Mouse (Mus musculus): ENCODE measurements at regions not wholly inside any gene's neighbourhood (a gene's known extent, or its start where the extent isn't known, plus 50 kb on each side); places are given as distances from the start of the nearest gene placed in this dataset.

GRCm38 (mm10) chr9:47404821-47405220 is 125.2 kb upstream of the Cadm1 start:
- no peak for DNase-seq

GRCm38 (mm10) chr9:47405547-47405946 is 124.4 kb upstream of the Cadm1 start:
- DNase-seq: no peak

GRCm38 (mm10) chr9:47407007-47407670 is 122.8 kb upstream of the Cadm1 start:
- DNase-seq: peak; percentile 48

GRCm38 (mm10) chr9:47408061-47408460 is 121.9 kb upstream of the Cadm1 start:
- no peak for DNase-seq

GRCm38 (mm10) chr9:47409579-47409978 is 120.4 kb upstream of the Cadm1 start:
- DNase-seq: no peak

- no peak for DNase-seq
Measured at GRCm38 (mm10) chr9:47412786-47413185, 117.2 kb upstream of the Cadm1 start.

- DNase-seq: no peak
Measured at GRCm38 (mm10) chr9:47414350-47414988, 115.5 kb upstream of the Cadm1 start.

GRCm38 (mm10) chr9:47422151-47422599 is 107.8 kb upstream of the Cadm1 start:
- no peak for DNase-seq

- DNase-seq: peak; percentile 24
Measured at GRCm38 (mm10) chr9:47422741-47423461, 107.1 kb upstream of the Cadm1 start.

- DNase-seq: no peak
Measured at GRCm38 (mm10) chr9:47423462-47423832, 106.5 kb upstream of the Cadm1 start.

- DNase-seq: no peak
Measured at GRCm38 (mm10) chr9:47424191-47424590, 105.8 kb upstream of the Cadm1 start.

- DNase-seq: no peak
Measured at GRCm38 (mm10) chr9:47426712-47427111, 103.3 kb upstream of the Cadm1 start.

GRCm38 (mm10) chr9:47428710-47429341 is 101.1 kb upstream of the Cadm1 start:
- no peak for DNase-seq

- no peak for DNase-seq
Measured at GRCm38 (mm10) chr9:47429691-47430090, 100.3 kb upstream of the Cadm1 start.

GRCm38 (mm10) chr9:47432715-47433114 is 97.3 kb upstream of the Cadm1 start:
- DNase-seq: no peak

- no peak for DNase-seq
Measured at GRCm38 (mm10) chr9:47433185-47433584, 96.8 kb upstream of the Cadm1 start.

GRCm38 (mm10) chr9:47434091-47434490 is 95.9 kb upstream of the Cadm1 start:
- no peak for DNase-seq

GRCm38 (mm10) chr9:47438976-47439375 is 91.0 kb upstream of the Cadm1 start:
- DNase-seq: no peak

- no peak for DNase-seq
Measured at GRCm38 (mm10) chr9:47439506-47439905, 90.5 kb upstream of the Cadm1 start.

- DNase-seq: no peak
Measured at GRCm38 (mm10) chr9:47440128-47440527, 89.8 kb upstream of the Cadm1 start.

GRCm38 (mm10) chr9:47441155-47441554 is 88.8 kb upstream of the Cadm1 start:
- no peak for DNase-seq

- no peak for DNase-seq
Measured at GRCm38 (mm10) chr9:47444168-47444567, 85.8 kb upstream of the Cadm1 start.

GRCm38 (mm10) chr9:47444752-47445151 is 85.2 kb upstream of the Cadm1 start:
- DNase-seq: no peak

GRCm38 (mm10) chr9:47445332-47445731 is 84.6 kb upstream of the Cadm1 start:
- DNase-seq: no peak

Data from liver (tissue).